Mouse (Mus musculus) forebrain, embryonic 13.5 days (tissue): ENCODE results near the gene Tnr. TPM values are rescaled to one million over a fixed set of nuclear protein-coding genes. Genes with fewer than 3 reads are reported as not detected.

Source experiments
- ATAC-seq: fragments of 200-750 bp; cut with Nextera tagmentation; 2 replicates; pipeline ENCODE4 v1.8.0; 2017
- H3K27ac ChIP-seq: fragments of 300-500 bp; sonication (generic); 2 replicates; pipeline ENCODE4 v1.5.1; 2015; ENCODE audit warnings: inconsistent platforms, mild to moderate bottlenecking, moderate library complexity
- H3K27me3 ChIP-seq: fragments of 300-500 bp; sonication (generic); 2 replicates; pipeline ENCODE4 v1.6.1; 2015; ENCODE audit warnings: mild to moderate bottlenecking, inconsistent platforms
- H3K36me3 ChIP-seq: fragments of 300-500 bp; sonication (generic); 2 replicates; pipeline ENCODE4 v1.6.1; 2015; ENCODE audit warnings: mild to moderate bottlenecking, inconsistent platforms; ENCODE audit not compliant: poor library complexity, severe bottlenecking
- H3K4me1 ChIP-seq: fragments of 300-500 bp; sonication (generic); 2 replicates; pipeline ENCODE4 v1.6.1; 2015; ENCODE audit warnings: inconsistent platforms
- H3K4me2 ChIP-seq: fragments of 300-500 bp; sonication (generic); 2 replicates; pipeline ENCODE4 v1.6.1; 2015; ENCODE audit warnings: inconsistent platforms, mild to moderate bottlenecking, moderate library complexity
- H3K4me3 ChIP-seq: fragments of 300-500 bp; sonication (generic); 2 replicates; pipeline ENCODE4 v1.5.1; 2015; ENCODE audit warnings: mild to moderate bottlenecking, inconsistent platforms
- H3K9ac ChIP-seq: fragments of 300-500 bp; sonication (generic); 2 replicates; pipeline ENCODE4 v1.6.1; 2015; ENCODE audit warnings: mild to moderate bottlenecking, inconsistent platforms
- H3K9me3 ChIP-seq: fragments of 300-500 bp; sonication (generic); replicated peaks from 2 replicates; pipeline ENCODE4 v1.6.1; 2016; ENCODE audit warnings: inconsistent platforms
- WGBS: fragments of 180-500 bp; shearing (Covaris S2); methylation state at CpG from one replicate; pipeline ENCODE4 v1.1.7; 2015; 5-methylcytosine and 5-hydroxymethylcytosine counted together
- polyA plus RNA-seq: library from polyadenylated mRNA; unstranded; fragments of >200 nt; fragmentation: Nextera tagmentation; extraction: Ambion mirVana; gene quantifications from 2 replicates; pipeline ENCODE4 v1.2.1, GENCODE M21; 2015

Tnr gene
- polyA plus RNA-seq: 1.6 and 2.0 TPM in 2 replicates

- Histone ChIP-seq H3K9me3 (no peaks in the 10 kb centered on the region), H3K27ac (no peak within 1 kb of the TSS), H3K9ac (peak within 1 kb of the TSS; percentile 47), H3K36me3 (no peaks in the 10 kb centered on the region), H3K27me3 (peaks cover 23% of the 10 kb centered on the region), H3K4me2 (peak within 1 kb of the TSS; percentile 64), H3K4me3 (peak within 1 kb of the TSS; percentile 39), H3K4me1 (peaks cover 14% of the 10 kb centered on the region; the same call in 1 of the 2 replicates)
- WGBS: 2% methylated on average over 8 of the region's 8 CpGs
- peak; percentile 84 for ATAC-seq
These were observed at the start of gene Tnr for GRCm38 (mm10) chr1:159523578-159523977. TSS of gene Tnr (plus strand) at chr1:159523769.

DNA sequence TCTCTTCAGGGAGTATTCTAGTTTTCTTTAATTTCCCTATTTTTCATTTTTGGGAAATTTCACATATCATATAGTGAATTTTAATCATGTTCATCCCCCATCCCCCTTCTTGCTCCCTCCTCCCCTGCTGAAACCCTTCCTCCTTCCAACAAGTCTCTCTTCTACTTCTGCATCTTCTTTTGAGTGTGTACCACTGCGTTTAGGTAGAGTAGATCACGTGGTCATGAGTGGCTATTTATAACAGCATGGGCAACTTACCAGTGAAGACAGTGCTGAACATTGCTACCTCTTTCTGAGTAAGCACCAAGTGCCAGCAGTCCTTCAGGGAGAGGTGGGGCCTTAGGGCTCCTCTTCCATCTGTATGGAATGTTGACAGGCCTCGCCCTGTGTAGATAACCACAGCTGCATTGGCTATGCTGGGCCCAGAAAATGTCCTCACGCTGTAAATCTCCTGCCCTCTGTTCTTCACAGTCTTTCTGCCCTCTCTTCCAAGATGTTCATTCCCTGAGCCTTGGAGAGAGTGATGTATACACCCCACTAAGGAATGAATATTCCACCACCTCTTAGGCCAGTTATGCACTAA is 33.6 kb upstream of the Tnr start:
- no peaks in the 10 kb centered on the region for H3K27me3 ChIP-seq
- H3K4me3 ChIP-seq: no peak overlapping the region
- no peak overlapping the region for H3K4me2 ChIP-seq
- no peak for ATAC-seq
- no peaks in the 10 kb centered on the region for H3K36me3 ChIP-seq
- peaks cover 7% of the 10 kb centered on the region for H3K4me1 ChIP-seq
- WGBS: 88% methylated on average over 4 of the region's 4 CpGs
- H3K9me3 ChIP-seq: no peaks in the 10 kb centered on the region
- H3K27ac ChIP-seq: no peak overlapping the region
- no peak overlapping the region for H3K9ac ChIP-seq

DNA sequence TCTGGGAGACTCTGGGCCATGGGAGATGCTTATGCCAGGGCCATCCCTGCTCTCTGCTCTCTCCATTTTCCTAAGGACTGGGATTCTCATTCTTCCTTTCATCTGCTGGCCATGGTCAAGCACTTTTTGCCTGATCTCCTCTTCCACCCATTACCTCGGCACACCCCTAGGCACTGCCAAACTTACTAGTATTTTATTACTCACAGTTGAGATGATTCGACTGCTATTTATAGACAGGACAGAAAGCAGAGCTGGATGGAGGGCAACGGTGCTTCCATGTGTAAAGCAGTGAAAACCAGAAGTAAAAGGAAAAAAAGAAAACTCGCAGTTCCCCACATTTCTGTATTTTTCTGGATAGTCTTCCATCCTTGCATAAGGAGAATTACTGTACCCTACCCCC is 31.0 kb upstream of the Tnr start:
- WGBS: 90% methylated on average over 4 of the region's 4 CpGs

GRCm38 (mm10) chr1:159493720-159494499 is 29.7 kb upstream of the Tnr start:
- ATAC-seq: peak; percentile 76
- WGBS: 52% methylated on average over 5 of the region's 5 CpGs
- Histone ChIP-seq H3K4me3 (no peak overlapping the region), H3K27me3 (no peaks in the 10 kb centered on the region), H3K36me3 (no peaks in the 10 kb centered on the region), H3K4me1 (peaks cover 7% of the 10 kb centered on the region), H3K4me2 (no peak overlapping the region), H3K9ac (no peak overlapping the region), H3K27ac (no peak overlapping the region), H3K9me3 (no peaks in the 10 kb centered on the region)

More for the DNA sequence above, 31.0 kb upstream of the Tnr start:
- H3K4me2 ChIP-seq: no peak overlapping the region
- ATAC-seq: no peak
- H3K27me3 ChIP-seq: no peaks in the 10 kb centered on the region
- H3K27ac ChIP-seq: no peak overlapping the region
- H3K4me1 ChIP-seq: peaks cover 7% of the 10 kb centered on the region
- H3K36me3 ChIP-seq: no peaks in the 10 kb centered on the region
- no peaks in the 10 kb centered on the region for H3K9me3 ChIP-seq
- no peak overlapping the region for H3K9ac ChIP-seq
- H3K4me3 ChIP-seq: no peak overlapping the region

DNA sequence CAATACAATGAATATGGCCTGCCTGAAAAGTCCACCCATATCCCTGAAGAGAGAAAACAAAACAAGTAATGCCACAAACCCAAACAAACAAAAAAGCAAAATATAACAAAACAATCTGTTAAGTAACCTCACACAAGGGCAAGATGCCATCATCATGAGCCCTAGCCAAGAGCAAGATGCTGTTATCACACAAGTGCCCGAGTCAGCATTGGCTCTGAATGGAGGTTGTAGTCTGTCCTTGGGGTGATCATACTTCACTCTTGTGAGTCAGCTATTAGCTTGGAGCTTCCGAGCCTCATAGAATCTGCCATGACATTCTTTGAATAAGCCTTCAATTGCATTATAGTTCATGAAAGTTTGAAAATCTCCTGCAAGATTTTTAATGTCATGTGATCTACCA is 25.3 kb upstream of the Tnr start:
- Histone ChIP-seq H3K4me1 (peaks cover 7% of the 10 kb centered on the region), H3K27me3 (no peaks in the 10 kb centered on the region), H3K4me3 (no peak overlapping the region), H3K36me3 (no peaks in the 10 kb centered on the region), H3K4me2 (no peak overlapping the region), H3K9ac (no peak overlapping the region), H3K9me3 (no peaks in the 10 kb centered on the region), H3K27ac (no peak overlapping the region)
- no peak for ATAC-seq
- WGBS: 91% methylated on average over 2 of the region's 2 CpGs

GRCm38 (mm10) chr1:159499806-159500460 is 23.6 kb upstream of the Tnr start:
- WGBS: 88% methylated on average over 4 of the region's 4 CpGs

DNA sequence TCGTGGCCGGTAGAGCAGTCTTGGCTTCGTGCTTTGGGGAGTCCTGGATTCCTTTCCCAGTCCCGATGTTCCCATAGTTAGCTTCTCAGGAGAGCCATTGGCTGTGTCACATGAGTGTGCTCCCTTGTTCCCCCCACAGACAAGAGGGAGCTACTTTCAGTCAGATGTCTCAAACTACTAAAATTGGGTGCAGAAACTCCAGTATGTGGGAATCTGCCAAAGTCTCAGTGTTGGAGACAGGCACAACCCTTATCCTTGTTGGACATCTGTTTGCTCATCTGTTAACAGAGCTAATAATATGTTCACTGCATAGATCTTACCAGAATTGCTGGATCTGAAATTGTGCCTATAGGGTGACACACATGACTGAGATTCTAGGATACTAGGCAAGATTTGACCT is 21.7 kb upstream of the Tnr start:
- WGBS: 87% methylated on average over 4 of the region's 4 CpGs
- H3K27ac ChIP-seq: no peak overlapping the region
- no peaks in the 10 kb centered on the region for H3K4me1 ChIP-seq
- H3K4me2 ChIP-seq: no peak overlapping the region
- no peak overlapping the region for H3K4me3 ChIP-seq
- no peaks in the 10 kb centered on the region for H3K9me3 ChIP-seq
- ATAC-seq: no peak
- H3K36me3 ChIP-seq: no peaks in the 10 kb centered on the region
- H3K27me3 ChIP-seq: no peaks in the 10 kb centered on the region
- H3K9ac ChIP-seq: no peak overlapping the region

More at GRCm38 (mm10) chr1:159499806-159500460, 23.6 kb upstream of the Tnr start:
- Histone ChIP-seq H3K27ac (no peak overlapping the region), H3K4me3 (no peak overlapping the region), H3K4me1 (no peaks in the 10 kb centered on the region), H3K27me3 (no peaks in the 10 kb centered on the region), H3K9me3 (no peaks in the 10 kb centered on the region), H3K9ac (no peak overlapping the region), H3K36me3 (no peaks in the 10 kb centered on the region), H3K4me2 (no peak overlapping the region)
- no peak for ATAC-seq

DNA sequence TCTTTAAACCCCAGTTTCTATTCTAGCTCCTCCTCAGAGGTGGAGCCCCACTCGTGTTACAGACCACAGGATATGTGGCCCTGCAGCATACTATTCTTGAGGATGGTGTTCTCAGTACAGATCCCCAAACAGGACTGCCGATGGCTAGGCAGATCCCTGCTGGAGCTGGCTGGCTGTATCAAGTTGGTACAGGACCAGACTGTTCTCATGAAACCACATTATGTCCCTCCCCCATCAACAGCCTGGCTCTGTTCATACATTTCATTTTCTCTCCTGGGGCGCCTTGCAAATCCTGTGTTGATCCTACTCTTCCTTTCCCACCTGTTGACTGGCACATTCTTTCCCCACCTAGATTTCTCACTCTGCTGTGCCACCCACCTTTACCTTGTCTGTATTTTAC is 12.9 kb upstream of the Tnr start:
- Histone ChIP-seq H3K36me3 (no peaks in the 10 kb centered on the region), H3K27ac (no peak overlapping the region), H3K9me3 (no peaks in the 10 kb centered on the region), H3K4me3 (no peak overlapping the region), H3K4me2 (no peak overlapping the region), H3K9ac (no peak overlapping the region), H3K27me3 (no peaks in the 10 kb centered on the region), H3K4me1 (no peaks in the 10 kb centered on the region)
- no peak for ATAC-seq
- WGBS: 75% methylated on average over 3 of the region's 3 CpGs

DNA sequence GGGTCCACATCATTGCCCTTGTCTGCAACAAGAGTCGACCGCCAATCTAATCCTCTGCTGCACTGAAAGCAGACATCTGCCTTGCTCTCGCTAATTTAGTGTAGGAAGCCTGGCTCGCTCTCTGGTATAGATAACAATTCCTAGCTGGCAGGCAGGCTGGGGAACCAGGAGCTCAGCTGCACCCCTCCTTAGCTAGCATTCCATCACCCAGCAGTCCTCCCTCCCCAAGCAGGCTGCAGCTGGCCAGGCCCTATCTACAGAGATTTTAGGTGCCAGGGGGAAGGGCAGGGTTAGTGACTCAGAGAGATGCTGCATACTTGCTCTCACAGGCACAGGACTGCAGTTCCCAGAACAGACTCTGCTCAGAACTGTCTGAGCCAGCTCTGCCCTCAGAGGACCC is 5.9 kb upstream of the Tnr start:
- no peaks in the 10 kb centered on the region for H3K36me3 ChIP-seq
- H3K4me1 ChIP-seq: no peaks in the 10 kb centered on the region
- no peak overlapping the region for H3K4me3 ChIP-seq
- 37% methylated on average over 4 of the region's 4 CpGs for WGBS
- no peaks in the 10 kb centered on the region for H3K27me3 ChIP-seq
- no peak overlapping the region for H3K27ac ChIP-seq
- H3K4me2 ChIP-seq: no peak overlapping the region
- H3K9ac ChIP-seq: no peak overlapping the region
- peak; percentile 43; the same call in 1 of the 2 replicates for ATAC-seq
- no peaks in the 10 kb centered on the region for H3K9me3 ChIP-seq

- ATAC-seq: no peak
- 61% methylated on average over 1 of the region's 1 CpGs for WGBS
These were observed 4.4 kb upstream of the Tnr start for GRCm38 (mm10) chr1:159519206-159519605.

DNA sequence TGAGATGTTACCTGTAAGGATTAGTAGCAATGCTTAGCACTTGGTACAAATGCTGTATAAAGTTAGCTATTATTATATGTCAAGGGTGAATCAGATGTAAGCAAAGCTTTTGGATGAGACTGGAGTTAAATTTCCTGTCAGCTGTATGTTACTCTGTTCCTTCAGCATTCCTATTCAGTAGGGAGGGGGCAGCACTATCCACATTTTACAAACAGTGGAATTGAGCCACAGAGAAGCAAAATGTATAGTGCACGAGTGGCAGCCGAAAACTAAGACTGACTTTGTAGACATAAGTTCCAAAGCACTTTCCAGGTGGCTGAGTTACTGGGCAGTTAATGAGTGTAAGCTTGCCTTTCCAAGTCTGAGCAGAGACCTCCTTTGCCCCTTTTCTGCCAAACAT is 500 bp upstream of the Tnr start:
- Histone ChIP-seq H3K4me1 (peaks cover 14% of the 10 kb centered on the region; the same call in 1 of the 2 replicates), H3K9me3 (no peaks in the 10 kb centered on the region), H3K36me3 (no peaks in the 10 kb centered on the region), H3K4me3 (no peak overlapping the region), H3K9ac (no peak overlapping the region), H3K27me3 (peaks cover 23% of the 10 kb centered on the region), H3K27ac (no peak overlapping the region), H3K4me2 (no peak overlapping the region)
- peak; percentile 59 for ATAC-seq
- 49% methylated on average over 2 of the region's 2 CpGs for WGBS

More at GRCm38 (mm10) chr1:159519206-159519605, 4.4 kb upstream of the Tnr start:
- H3K4me3 ChIP-seq: no peak overlapping the region
- H3K36me3 ChIP-seq: no peaks in the 10 kb centered on the region
- H3K4me1 ChIP-seq: 0 out of 2 replicates have a peak, but pooled peaks cover 5% of the 10 kb centered on the region
- no peak overlapping the region for H3K27ac ChIP-seq
- H3K9ac ChIP-seq: no peak overlapping the region
- 0 out of 2 replicates have a peak, but pooled peaks cover 5% of the 10 kb centered on the region for H3K27me3 ChIP-seq
- H3K9me3 ChIP-seq: no peaks in the 10 kb centered on the region
- no peak overlapping the region for H3K4me2 ChIP-seq

GRCm38 (mm10) chr1:159524051-159524549 is 531 bp downstream of the Tnr start:
- Histone ChIP-seq H3K27me3 (peaks cover 23% of the 10 kb centered on the region), H3K9ac (peak overlapping the region; percentile 47), H3K36me3 (no peaks in the 10 kb centered on the region), H3K4me3 (peak overlapping the region; percentile 39), H3K4me2 (peak overlapping the region; percentile 64), H3K27ac (no peak overlapping the region), H3K4me1 (peaks cover 14% of the 10 kb centered on the region; the same call in 1 of the 2 replicates), H3K9me3 (no peaks in the 10 kb centered on the region)
- peak; percentile 84 for ATAC-seq
- 1% methylated on average over 18 of the region's 18 CpGs for WGBS
